Mouse (Mus musculus) left cerebral cortex, postnatal 4 days (tissue): ENCODE data around the gene Ift57. TPM values are rescaled to one million over a fixed set of nuclear protein-coding genes. Genes with fewer than 3 reads are reported as not detected.

ENCODE experiments used
- DNase-seq: peaks from one replicate; pipeline ENCODE4 v3.0.0-alpha.2; 2022
- intact Hi-C: fragments of 180-260 bp; cut with DNase I; formaldehyde crosslinking; loops from one replicate; pipeline ENCODE4 v1.15.1; 2025
- total RNA-seq, 2 experiments: library from RNA; stranded (reverse); gene quantifications; 2 replicates each; pipeline ENCODE4 v1.2.3; 2021

The Ift57 gene
- total RNA-seq, 2 experiments from 2014 or later = 44.2 to 50.7 TPM

DNA sequence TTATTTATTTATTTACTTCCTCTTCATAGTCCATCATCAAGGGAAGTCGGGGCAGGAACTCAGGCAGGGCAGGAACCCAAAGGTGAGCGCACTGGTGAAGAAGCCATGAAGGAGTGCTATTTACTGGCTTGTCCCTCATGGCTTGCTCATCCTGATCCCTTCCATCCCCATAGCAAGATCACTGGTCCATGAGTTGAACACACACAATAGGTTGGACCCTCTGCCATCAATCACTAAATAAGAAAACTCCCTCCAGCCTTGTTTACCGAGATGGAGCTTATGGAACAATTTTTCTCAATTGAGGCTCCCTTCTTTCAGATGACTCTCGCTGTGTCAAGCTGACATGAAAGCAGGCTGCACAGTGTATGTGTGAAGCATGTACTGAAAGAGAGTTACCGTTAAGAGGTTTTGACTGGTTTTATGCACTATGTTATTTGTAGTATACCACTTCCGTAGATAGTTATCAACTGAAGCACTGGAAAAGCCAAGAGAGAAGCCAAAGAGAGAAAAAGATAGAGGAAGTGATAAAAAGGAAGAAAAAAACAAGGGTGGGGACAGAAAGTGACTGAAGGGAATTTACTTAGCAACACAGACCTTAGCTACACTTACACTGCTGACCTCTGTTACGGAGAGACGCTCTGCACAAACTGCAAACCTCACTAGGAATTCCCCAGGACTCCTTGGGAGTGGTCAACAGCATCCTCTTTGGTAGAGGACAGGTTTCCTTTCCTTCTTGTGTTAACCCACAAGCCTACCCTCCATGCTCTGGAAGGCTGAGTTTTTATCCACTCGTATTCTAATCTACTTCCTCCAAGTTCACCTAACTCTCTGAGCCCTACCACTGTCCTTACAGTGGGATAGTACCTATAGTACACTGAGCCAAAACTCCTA, 91.8 kb downstream of the Ift57 start:
- intact Hi-C loops = no loop called here
- no peak for DNase-seq

DNA sequence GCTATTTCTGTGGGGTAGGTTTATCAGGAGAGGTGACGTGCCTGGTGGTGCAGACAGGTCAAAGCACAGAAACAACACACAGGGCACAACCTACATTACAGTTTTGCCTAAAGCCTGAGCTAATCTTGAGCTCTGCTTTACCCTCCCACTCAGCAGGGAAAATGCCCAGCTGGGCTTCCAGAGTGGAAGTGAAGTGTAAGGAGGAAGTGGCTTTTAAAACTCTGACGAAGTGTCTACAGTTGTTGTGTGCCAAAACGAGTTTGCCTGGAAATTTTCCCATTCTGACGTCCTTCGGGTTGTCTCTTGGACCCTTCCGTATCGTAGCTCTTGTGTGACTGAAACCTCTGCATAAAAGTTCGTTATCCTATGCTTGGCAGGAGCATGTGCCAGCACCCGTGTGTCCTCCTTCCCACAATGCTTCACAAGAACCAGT, 93.4 kb downstream of the Ift57 start:
- DNase-seq = no peak

DNA sequence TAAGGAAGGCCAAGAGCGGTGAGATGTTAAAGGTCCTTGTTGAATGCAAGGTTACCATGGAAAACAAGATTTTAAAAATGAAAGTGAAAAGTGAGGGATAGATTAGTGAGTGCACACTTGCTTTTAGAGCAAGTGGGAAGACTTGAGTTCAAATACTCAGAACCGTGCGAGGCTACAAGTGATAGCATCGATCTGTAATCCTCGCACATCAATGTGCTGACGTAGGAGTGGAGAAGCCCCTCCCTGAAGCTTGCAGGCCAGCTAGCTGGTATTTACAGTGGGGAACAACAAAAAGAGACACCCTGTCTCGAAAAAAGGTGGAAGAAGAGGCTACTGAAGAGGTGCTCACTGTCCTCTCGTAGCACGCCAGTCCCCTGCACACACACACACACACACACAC, 94.6 kb downstream of the Ift57 start:
- intact Hi-C loops = no loop called here
- DNase-seq = no peak

More for the DNA sequence above, 93.4 kb downstream of the Ift57 start:
- intact Hi-C loops = no loop called here

DNA sequence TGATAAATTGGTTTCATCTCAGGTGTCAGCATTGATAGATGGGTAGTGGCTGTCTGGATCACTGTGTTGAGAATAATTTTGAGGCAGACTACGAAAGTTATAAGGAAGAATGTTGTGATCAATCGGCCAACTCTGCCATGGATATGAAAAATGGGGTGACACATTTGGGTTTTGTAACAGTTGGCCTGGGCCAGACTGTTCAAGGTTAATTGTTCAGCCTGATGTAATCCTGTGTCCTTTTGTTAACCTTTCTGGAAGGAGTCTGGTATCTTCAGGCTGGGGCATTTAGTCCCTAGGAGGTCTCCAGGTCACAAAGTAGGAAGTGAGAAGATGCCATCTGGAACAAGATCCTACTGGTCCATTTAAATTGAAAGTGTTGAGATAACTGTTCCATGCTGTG, 97.2 kb downstream of the Ift57 start:
- intact Hi-C loops = no loop called here
- no peak for DNase-seq

DNA sequence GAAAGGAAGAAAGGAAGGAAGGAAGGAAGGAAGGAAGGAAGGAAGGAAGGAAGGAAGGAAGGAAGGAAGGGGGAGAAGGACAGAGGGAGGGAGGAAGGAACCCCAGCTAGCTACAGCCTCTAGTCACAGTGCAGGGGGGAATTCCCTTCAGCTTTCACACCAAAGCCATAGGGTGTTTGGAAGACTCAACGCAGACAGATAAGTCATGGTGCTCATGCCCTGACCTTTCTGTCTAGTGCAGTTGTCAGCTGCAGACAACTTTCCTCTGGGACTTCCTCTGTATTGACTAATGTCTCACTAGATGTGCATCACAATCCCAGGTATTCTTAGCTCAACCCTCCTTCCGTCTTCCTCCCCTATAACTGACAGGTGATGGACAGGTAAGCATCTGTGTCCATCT, 97.9 kb downstream of the Ift57 start:
- intact Hi-C loops = no loop called here
- DNase-seq = no peak

DNA sequence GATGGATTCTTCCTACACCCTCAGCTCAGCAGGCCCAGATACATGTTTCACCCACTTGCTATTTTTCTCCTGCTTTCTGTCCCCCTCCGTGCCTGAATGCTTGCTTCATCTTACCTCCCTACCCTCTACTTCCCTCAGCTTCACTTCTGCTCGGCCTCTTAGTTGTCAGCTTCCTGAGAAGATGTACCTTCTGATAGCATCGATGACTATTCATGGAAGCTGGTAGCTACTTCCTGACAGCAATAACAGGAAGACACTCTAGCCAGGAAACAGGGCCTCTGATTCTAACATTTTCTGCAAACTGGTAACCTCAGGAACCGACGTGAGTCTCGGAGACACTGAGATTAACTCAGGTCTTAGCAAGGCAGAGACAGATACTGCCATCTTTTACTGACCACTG, 99.8 kb downstream of the Ift57 start:
- DNase-seq = no peak
- intact Hi-C loops = no loop called here

DNA sequence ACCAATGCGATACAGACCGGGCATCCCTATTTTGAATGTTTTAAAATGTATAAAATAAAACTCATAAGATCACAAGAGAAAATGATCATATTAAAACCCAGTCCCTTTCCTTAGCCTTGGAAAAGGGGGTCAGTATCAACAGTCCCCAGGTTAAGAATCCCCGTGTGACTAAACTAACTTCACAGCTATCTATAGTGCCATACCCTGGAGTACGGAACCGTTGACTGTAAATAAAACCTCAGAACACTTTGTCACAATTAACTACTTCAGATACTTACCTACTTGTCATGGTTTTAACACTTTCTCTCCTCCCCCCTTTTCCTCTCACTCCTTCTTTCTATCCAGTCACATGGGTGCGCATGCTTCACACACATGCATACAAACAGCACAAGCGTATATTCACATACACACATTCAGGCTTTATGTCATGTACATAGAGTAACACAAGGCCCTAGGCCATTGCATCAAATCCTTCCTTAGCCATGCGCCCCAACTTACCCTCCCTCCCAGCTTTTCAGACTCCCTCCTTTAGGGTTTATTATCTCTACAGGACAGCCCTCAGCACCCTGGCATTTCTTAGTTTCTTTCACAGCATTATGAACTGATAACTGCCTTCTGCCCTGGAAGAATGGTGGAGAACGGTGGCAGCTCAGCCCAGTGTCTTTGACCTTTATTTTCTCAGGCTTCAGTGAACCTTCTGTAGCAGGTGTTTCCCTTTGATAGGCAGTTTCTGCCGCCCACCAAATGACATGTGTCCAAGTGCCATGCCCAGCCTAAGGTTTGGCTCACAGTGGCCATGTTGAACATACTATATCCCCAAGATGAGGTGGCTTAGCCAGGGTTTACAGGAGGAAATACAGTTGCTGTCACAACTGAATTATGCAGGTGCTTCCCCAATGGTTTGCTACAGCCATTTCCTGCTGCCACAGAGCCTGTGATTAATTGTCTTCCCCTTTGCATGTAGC, 100.8 kb downstream of the Ift57 start, which contains the start of gene Cd47:
Gene Cd47 (plus strand): TSS at position 937 of the 965 bp plus-strand sequence.
- intact Hi-C loops = no loop called here
- no peak for DNase-seq

DNA sequence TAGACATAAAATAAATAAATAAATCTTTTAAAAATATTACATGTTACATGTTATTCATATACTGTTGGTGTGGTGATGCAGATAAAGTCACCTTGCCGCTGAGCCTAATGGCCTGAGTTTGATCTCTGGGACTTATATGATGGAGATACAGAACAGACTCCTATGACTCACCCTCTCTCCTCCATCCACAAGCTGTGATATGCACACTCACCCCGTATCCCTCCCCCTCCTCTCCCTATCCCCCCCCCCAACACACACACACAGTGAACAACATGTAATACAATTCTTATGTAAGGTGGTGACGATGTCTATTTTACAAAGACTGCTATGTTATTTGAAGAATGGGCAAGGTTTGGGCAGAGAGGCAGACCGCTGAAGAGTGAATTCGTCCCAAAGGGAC, 102.0 kb downstream of the Ift57 start:
- intact Hi-C loops = no loop called here
- DNase-seq = no peak

DNA sequence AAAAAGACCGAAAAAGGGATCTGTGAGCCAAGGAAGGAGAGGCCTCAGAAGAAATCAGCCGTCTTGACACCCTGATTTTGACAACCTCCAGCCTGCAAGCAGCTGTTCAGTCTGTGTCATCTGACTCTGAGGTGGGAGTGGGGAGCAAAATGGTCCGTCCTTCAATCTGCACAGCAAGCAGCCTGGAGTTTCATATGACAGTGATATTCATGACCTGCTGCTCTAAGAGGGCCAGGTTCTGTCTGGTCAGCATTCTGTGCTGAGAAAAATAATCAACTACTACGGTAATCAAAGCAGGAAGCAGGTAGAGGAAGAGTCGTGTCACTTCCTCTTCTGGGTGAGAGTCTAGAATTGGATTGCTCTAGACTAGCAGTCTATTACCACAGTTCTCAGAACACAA, 102.4 kb downstream of the Ift57 start:
- intact Hi-C loops = no loop called here
- DNase-seq = peak; percentile 24

DNA sequence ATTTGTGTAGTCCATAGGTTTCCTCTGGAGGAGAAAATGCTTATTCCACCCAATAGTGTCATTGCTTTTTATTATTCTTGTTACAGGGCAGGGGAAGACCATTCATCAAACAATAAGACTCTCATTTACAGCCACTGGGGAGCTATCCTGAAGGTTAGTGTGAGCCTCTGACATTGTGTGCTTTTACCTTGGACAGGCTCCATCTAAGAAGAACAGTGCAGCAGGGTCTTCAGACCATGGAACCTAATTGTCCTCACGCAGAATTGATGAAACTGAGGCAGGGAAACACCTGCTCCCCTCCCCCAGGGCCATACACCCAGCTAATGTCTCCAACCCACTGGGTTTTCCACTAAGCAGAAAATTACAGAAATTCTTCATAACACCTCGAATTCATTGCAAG, 104.0 kb downstream of the Ift57 start:
- intact Hi-C loops = no loop called here
- no peak for DNase-seq

DNA sequence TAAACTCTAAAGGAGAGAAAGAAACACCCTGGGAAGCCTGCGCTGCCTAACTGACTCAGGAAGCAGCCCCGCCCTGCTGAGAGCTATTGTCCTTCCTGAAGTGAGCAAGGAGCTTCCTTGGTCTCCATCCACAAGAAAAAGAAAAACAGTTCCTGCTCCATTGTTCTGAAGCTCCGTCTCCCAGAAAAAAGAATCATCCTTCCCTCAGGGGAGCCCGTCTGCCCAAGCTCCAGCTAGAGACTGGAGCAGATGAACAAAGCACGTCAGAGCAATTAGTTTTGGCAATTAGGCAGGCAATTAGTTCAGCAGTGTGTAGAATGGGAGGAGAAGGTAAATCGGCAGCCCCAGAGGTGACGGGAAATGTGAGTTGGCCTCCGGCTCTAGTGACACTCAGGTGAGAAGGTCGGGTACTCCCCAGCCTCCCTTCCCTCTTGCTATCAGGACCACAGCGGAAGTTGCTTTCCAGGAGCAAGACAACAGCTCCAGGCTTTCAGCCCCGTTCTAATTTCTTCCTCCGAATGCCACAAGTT, 105.0 kb downstream of the Ift57 start:
- intact Hi-C loops = no loop called here
- peak; percentile 5 for DNase-seq

DNA sequence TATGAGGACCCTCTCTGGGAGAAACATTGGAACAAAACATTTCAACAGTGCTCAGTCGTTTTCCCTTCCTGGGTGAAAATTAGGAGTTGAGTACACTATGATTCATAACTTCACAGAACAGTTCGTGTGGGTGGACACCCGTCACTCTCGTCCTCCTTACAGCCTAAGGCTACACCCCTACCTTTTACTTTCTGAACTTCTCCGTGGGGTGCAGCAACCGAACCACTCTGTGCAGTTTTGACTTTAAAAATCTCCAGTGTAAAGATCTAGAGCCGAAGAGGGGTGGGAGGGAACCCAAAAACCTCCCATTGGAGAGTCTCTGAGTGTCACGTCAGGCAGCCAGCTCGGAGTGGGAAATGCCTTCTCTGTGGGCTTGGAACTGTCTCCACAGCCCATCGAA, 107.9 kb downstream of the Ift57 start:
- intact Hi-C loops = no loop called here
- no peak for DNase-seq

DNA sequence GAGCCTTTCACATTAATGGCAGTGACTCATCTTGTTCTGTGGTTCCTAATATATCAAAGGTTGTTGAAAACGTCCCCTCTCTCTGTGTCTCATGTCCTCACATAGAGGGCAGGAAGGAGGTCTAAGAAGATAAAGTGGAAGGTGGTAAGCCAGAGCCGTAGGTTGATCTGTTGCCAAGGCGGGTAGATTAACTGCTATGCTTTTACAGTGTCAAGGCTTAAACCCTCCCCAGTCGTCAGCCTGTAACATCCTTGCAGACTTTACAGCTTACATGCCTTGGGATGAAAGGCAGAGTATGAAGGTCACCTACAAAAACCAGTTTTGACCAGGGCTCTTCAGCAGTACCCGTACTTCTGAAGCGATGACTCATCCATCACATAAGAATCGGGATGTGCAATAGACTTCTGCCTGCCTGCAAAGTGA, 108.4 kb downstream of the Ift57 start:
- DNase-seq = no peak
- intact Hi-C loops = no loop called here

DNA sequence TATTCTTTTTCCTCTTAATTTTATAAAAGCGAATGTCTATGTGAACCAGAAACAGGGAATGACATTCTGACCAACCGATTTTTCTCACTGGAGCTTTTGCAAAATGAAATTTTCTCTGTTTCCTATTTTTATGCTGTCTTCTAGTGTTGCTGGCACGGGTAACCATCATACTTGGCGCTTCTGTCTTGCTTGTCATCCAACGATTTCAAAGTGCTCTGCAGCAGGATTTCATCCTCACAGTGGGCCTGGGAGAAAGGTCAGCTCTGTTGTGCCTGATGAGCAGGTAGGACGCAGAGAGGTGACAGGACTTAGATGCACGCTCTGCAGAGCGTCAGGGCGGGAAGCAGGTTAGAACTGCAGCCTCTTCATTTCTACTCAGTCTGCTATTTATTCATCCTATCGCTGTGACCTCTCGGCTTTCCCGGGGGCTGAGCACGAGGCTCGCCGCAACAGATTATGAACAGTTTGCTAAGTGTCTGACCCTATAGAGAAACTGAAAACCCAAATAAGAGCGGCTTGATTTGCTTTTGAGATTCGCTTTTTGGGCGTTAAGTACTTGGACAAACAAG, 108.9 kb downstream of the Ift57 start:
- DNase-seq = no peak
- intact Hi-C loops = no loop called here

DNA sequence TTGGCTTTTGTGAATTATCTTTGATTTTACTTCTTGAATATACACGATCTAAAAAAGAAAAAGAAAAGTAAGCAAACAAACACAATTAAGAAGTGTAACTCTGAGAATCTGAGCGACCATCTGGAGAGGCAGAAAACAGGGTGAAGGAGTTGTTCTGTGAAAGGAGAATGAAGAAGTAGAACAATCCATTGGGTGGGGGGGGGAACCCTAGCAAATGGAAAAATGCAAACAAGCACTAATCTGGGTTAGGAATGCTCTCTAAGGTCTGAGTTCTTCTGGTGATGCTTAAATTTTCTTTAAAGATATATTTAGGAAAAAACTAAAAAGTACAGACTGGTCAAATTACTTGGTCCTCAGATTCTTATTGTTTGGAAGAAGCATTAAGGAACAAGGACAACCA, 112.9 kb downstream of the Ift57 start:
- DNase-seq = no peak
- intact Hi-C loops = no loop called here

DNA sequence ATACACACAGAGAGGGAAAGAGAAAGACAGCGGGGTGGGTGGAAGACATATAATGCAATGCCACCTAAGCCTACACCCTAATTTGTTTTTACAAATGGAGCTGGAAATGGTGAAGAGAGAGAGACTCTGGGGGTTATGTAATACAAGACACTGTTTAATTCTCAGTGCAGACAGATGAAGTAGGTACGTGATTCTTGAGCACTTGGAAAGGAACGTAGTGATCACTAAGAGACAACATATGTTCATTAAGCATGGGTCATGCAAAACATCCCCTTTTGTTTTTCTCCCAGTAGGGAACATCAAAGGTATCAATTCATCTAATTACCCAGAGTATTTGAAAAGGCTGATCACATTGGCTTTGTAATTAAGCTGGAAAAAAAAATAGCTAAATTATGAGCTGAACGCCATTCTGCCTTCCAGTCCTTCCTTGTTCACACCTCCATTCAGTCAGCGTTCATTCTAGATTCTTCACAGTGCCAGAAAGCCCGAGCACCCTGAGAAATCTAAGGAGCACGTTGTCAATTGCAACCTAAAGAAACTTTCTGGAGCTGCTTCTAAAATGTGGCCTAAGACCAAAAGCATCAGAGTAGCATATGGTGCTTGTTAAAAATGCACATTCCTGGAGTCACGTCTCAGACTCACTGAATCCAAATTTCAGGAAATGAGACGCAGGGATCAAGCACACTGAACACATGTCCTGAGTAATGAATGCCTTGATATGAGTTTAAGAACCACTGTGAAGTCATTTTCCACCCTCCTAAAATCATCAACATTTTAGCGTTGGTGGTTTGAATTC, 114.0 kb downstream of the Ift57 start:
- intact Hi-C loops = no loop called here
- no peak for DNase-seq

DNA sequence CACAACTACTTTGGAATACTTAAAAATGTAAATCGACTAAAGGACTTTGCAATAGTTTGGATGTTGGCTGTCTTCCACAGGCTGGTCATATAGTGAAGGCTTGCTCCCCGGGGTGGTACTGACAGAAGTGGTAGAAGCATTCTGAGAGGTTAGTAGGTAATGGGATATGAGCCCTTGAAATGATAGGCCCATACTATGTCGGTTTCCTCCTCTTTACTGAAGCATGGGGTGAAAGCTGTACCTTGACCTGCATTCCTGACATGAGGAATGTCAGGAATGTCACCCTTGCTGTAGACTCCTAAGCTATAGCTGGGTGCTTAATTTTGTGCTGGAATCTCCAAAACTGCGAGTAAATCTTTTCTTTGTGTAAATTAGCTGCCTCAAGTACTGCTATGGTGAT, 115.4 kb downstream of the Ift57 start:
- DNase-seq = no peak
- intact Hi-C loops = no loop called here
